Mouse (Mus musculus) thymus, adult 2 months (tissue): ENCODE results near the gene Oser1. TPM values are rescaled to one million over a fixed set of nuclear protein-coding genes. Genes with fewer than 3 reads are reported as not detected.
"Not testable (repeated sequence)": the region's sequence is repeated elsewhere in the genome, so short reads cannot be mapped to it uniquely, and the experiment has no call there.

Experiments used
- DNase-seq: peaks from one replicate; pipeline ENCODE4 v3.0.0; 2021
- H3K27ac ChIP-seq: fragments of 200-500 bp; 2 replicates; pipeline ENCODE4 v1.5.1; 2012; ENCODE audit warnings: low read length, control low read depth; ENCODE audit not compliant: control insufficient read depth, insufficient read depth
- H3K27me3 ChIP-seq: fragments of 200-500 bp; 2 replicates; pipeline ENCODE4 v1.6.1; 2012; ENCODE audit warnings: mild to moderate bottlenecking, low read length, moderate library complexity, mixed read lengths; ENCODE audit not compliant: control insufficient read depth, insufficient read depth
- H3K36me3 ChIP-seq: fragments of 200-500 bp; 2 replicates; pipeline ENCODE4 v1.6.1; 2012; ENCODE audit warnings: mild to moderate bottlenecking, low read length, moderate library complexity; ENCODE audit not compliant: control insufficient read depth, insufficient read depth
- H3K4me1 ChIP-seq: fragments of 200-500 bp; replicated peaks from 2 replicates; pipeline ENCODE4 v1.6.1; 2012; ENCODE audit warnings: low read length; ENCODE audit not compliant: control insufficient read depth, insufficient read depth
- H3K4me3 ChIP-seq: fragments of 200-500 bp; 2 replicates; pipeline ENCODE4 v1.5.1; 2012; ENCODE audit warnings: mild to moderate bottlenecking, low read length, control low read depth, moderate library complexity; ENCODE audit not compliant: control insufficient read depth, insufficient read depth
- CTCF ChIP-seq: fragments of 200-500 bp; IDR thresholded peaks from 2 replicates; pipeline ENCODE4 v1.5.1; 2012; ENCODE audit warnings: mild to moderate bottlenecking, control low read depth, low read length, moderate library complexity, borderline replicate concordance; ENCODE audit not compliant: control insufficient read depth, poor library complexity, insufficient read depth; ENCODE audit errors: extremely low read depth
- POLR2A ChIP-seq: fragments of 200-500 bp; IDR thresholded peaks from 2 replicates; pipeline ENCODE4 v1.6.1; 2012; ENCODE audit warnings: mild to moderate bottlenecking, low read length, control low read depth, moderate library complexity; ENCODE audit not compliant: control insufficient read depth, poor library complexity, insufficient read depth; ENCODE audit errors: extremely low read depth
- WGBS: fragments of 180-500 bp; shearing (Covaris S2); methylation state at CpG from one replicate; pipeline ENCODE4 v1.1.7; 2018; 5-methylcytosine and 5-hydroxymethylcytosine counted together
- polyA plus RNA-seq: library from polyadenylated mRNA; depleted of rRNA; stranded (reverse); fragments of >200 nt; gene quantifications from 2 replicates; pipeline ENCODE4 v1.2.3, GENCODE M21; 2012

Gene Oser1
- polyA plus RNA-seq, 1 experiment: 18.5 TPM

GRCm38 (mm10) chr2:163467585-163467984 is 43.1 kb upstream of the Oser1 start:
- 97% methylated on average over 6 of the region's 6 CpGs for WGBS
- Histone ChIP-seq H3K4me1 (peaks cover 8% of the 10 kb centered on the region; the same call in 1 of the 2 replicates), H3K36me3 (no peaks in the 10 kb centered on the region), H3K4me3 (no peak overlapping the region), H3K27me3 (no peaks in the 10 kb centered on the region), H3K27ac (no peak overlapping the region)
- TF ChIP-seq CTCF (no peak), POLR2A (no peak)
- no peak for DNase-seq

GRCm38 (mm10) chr2:163466771-163467170 is 42.3 kb upstream of the Oser1 start:
- Histone ChIP-seq H3K36me3 (no peaks in the 10 kb centered on the region), H3K27me3 (no peaks in the 10 kb centered on the region), H3K4me3 (no peak overlapping the region), H3K4me1 (peaks cover 6% of the 10 kb centered on the region; the same call in 1 of the 2 replicates), H3K27ac (no peak overlapping the region)
- no peak for TF ChIP-seq CTCF
- TF ChIP-seq POLR2A: no peak
- no peak for DNase-seq
- WGBS: 75% methylated on average over 8 of the region's 8 CpGs

GRCm38 (mm10) chr2:163464562-163464961 is 40.1 kb upstream of the Oser1 start:
- TF ChIP-seq CTCF: no peak
- TF ChIP-seq POLR2A: no peak
- no peaks in the 10 kb centered on the region for H3K27me3 ChIP-seq
- no peak overlapping the region for H3K4me3 ChIP-seq
- no peak for DNase-seq
- no peak overlapping the region for H3K27ac ChIP-seq
- 87% methylated on average over 6 of the region's 6 CpGs for WGBS
- H3K36me3 ChIP-seq: no peaks in the 10 kb centered on the region
- no peaks in the 10 kb centered on the region for H3K4me1 ChIP-seq

GRCm38 (mm10) chr2:163463998-163464397 is 39.5 kb upstream of the Oser1 start:
- 85% methylated on average over 4 of the region's 4 CpGs for WGBS
- TF ChIP-seq CTCF: no peak
- no peak for TF ChIP-seq POLR2A
- Histone ChIP-seq H3K27me3 (no peaks in the 10 kb centered on the region), H3K4me1 (no peaks in the 10 kb centered on the region), H3K4me3 (no peak overlapping the region), H3K36me3 (no peaks in the 10 kb centered on the region), H3K27ac (no peak overlapping the region)
- no peak for DNase-seq

GRCm38 (mm10) chr2:163463251-163463769 is 38.8 kb upstream of the Oser1 start:
- Histone ChIP-seq H3K4me3 (no peak overlapping the region), H3K4me1 (no peaks in the 10 kb centered on the region), H3K36me3 (no peaks in the 10 kb centered on the region), H3K27me3 (no peaks in the 10 kb centered on the region), H3K27ac (no peak overlapping the region)
- WGBS: 78% methylated on average over 10 of the region's 10 CpGs
- DNase-seq: no peak
- TF ChIP-seq POLR2A (no peak), CTCF (no peak)

GRCm38 (mm10) chr2:163462801-163463200 is 38.3 kb upstream of the Oser1 start:
- Histone ChIP-seq H3K27me3 (no peaks in the 10 kb centered on the region), H3K36me3 (no peaks in the 10 kb centered on the region), H3K4me3 (no peak overlapping the region), H3K27ac (no peak overlapping the region), H3K4me1 (no peaks in the 10 kb centered on the region)
- TF ChIP-seq POLR2A (no peak), CTCF (no peak)
- no peak for DNase-seq
- WGBS: 89% methylated on average over 11 of the region's 11 CpGs

- DNase-seq: no peak
- H3K27me3 ChIP-seq: no peaks in the 10 kb centered on the region
- H3K4me3 ChIP-seq: no peak overlapping the region
- no peak overlapping the region for H3K27ac ChIP-seq
- H3K36me3 ChIP-seq: no peaks in the 10 kb centered on the region
- 84% methylated on average over 5 of the region's 5 CpGs for WGBS
- TF ChIP-seq POLR2A (no peak), CTCF (no peak)
- no peaks in the 10 kb centered on the region for H3K4me1 ChIP-seq
Observed at GRCm38 (mm10) chr2:163462386-163462785, 37.9 kb upstream of the Oser1 start.

GRCm38 (mm10) chr2:163461307-163461706 is 36.8 kb upstream of the Oser1 start:
- not testable (repeated sequence) for DNase-seq, H3K4me3 ChIP-seq, H3K27ac ChIP-seq, H3K4me1 ChIP-seq, H3K27me3 ChIP-seq, H3K36me3 ChIP-seq
- WGBS: 89% methylated on average over 9 of the region's 9 CpGs
